Mouse (Mus musculus): Measurements from ENCODE around the gene Gm38394. TPM values are rescaled to one million over a fixed set of nuclear protein-coding genes. Genes with fewer than 3 reads are reported as not detected.

Gene Gm38394
- polyA plus RNA-seq, 1 experiment from 2014 or later, result 7.2 TPM

DNA sequence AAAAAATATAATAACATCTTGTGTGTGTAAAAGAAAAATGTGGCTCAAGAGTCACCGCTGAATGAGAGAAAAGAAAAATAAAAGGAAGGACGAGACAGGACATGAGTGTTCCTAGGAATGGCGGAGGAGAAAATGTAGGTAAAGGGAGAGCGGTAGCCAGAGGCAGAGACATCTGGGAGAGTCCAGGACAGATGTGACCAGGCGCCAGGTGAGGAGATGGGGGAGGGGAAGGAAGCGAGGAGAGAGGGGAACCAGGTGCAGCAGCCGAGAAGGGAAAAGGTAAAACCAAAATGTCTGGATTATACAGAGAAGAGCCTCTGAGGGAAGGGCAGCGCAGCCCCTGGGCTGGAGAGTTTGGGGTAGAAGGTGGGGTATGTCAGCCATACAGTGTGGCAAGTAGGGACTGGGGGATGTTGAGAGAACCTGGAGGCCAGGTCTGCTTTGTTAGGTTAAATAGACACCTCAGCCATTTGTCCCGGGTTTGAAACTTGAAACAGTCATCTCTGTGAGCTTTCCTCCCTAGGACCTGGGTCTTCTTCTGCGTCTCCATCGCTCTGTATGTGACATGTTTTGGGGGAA lies 32.5 kb upstream of the Gm38394 start:
- no peak overlapping the region for H3K4me3 ChIP-seq (ENCODE audit: low read depth, low read length)
- H3K4me2 ChIP-seq (ENCODE audit: low read depth, low read length, severe bottlenecking), result no peak overlapping the region
- no peak overlapping the region for H3K9ac ChIP-seq (ENCODE audit: low read length)
- H3K36me3 ChIP-seq (ENCODE audit: control insufficient read depth, insufficient read depth, low read length), result no peaks in the 10 kb centered on the region
- H3K27ac ChIP-seq (ENCODE audit: low read depth, low read length), result no peak overlapping the region
- H3K9me3 ChIP-seq (ENCODE audit: control insufficient read depth, low read length), result no peaks in the 10 kb centered on the region
- 65% methylated on average over 11 of the region's 11 CpGs for WGBS
- no peaks in the 10 kb centered on the region for H3K27me3 ChIP-seq (ENCODE audit: control insufficient read depth, insufficient read depth, low read length)
- ATAC-seq (replicated peaks; ENCODE audit: low FRiP score) (no peak), DNase-seq (ENCODE audit: low spot score) (no peak)
- peaks cover 2% of the 10 kb centered on the region; the same call in 1 of the 2 replicates for H3K4me1 ChIP-seq (replicated peaks; ENCODE audit: control insufficient read depth, insufficient read depth, low read length)

DNA sequence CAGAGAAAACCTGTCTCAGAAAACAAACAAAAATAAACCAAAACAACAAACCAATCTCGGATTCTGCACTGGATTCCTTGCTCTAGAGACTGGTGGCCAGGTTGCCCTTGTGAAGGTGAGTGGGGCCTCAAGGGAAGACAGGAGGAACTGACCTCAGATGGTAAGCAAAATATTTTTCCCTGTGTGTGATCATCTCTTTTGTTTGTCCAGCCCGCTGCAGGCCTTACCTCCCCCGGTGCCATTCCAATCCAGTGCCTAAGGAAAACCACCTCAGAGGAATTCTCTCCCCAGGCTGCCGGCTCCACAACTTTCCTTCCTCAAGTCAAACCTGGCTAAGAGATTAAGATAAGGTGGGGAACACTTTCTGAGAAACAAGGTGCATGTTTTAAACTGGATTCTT lies 31.1 kb upstream of the Gm38394 start:
- Histone ChIP-seq H3K9me3 (ENCODE audit: control insufficient read depth, low read length) (no peaks in the 10 kb centered on the region), H3K27me3 (ENCODE audit: control insufficient read depth, insufficient read depth, low read length) (no peaks in the 10 kb centered on the region), H3K36me3 (ENCODE audit: control insufficient read depth, insufficient read depth, low read length) (no peaks in the 10 kb centered on the region), H3K4me1 (replicated peaks; ENCODE audit: control insufficient read depth, insufficient read depth, low read length) (peaks cover 2% of the 10 kb centered on the region; the same call in 1 of the 2 replicates), H3K4me3 (ENCODE audit: low read depth, low read length) (no peak overlapping the region), H3K27ac (ENCODE audit: low read depth, low read length) (no peak overlapping the region), H3K4me2 (ENCODE audit: low read depth, low read length, severe bottlenecking) (no peak overlapping the region), H3K9ac (ENCODE audit: low read length) (no peak overlapping the region)
- DNase-seq (ENCODE audit: low spot score) (no peak), ATAC-seq (replicated peaks; ENCODE audit: low FRiP score) (no peak)
- WGBS, result 46% methylated on average over 4 of the region's 4 CpGs

DNA sequence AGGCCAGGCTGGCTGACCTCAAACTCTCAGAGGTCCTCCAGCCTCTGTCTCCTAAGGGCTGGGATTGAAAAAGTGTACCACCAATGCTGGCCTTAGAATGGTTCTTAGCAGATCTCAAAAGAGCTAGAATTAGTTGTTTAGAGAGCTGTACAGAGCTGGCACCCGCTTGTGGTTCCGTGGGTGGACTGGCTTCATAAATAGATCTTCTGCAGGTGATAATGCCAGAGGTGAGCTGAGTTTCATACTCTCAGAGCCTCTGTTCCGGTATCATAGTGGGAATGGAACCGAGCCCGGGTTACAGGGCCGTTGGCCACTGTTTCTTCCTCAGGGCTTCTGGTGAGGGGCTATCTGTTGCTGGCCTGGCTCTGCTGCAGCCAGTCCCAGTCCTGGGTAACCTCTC lies 29.9 kb upstream of the Gm38394 start:
- H3K27ac ChIP-seq (ENCODE audit: low read depth, low read length), result no peak overlapping the region
- no peak overlapping the region for H3K9ac ChIP-seq (ENCODE audit: low read length)
- no peaks in the 10 kb centered on the region for H3K36me3 ChIP-seq (ENCODE audit: control insufficient read depth, insufficient read depth, low read length)
- no peaks in the 10 kb centered on the region for H3K27me3 ChIP-seq (ENCODE audit: control insufficient read depth, insufficient read depth, low read length)
- WGBS, result 93% methylated on average over 6 of the region's 6 CpGs
- H3K4me2 ChIP-seq (ENCODE audit: low read depth, low read length, severe bottlenecking), result no peak overlapping the region
- H3K9me3 ChIP-seq (ENCODE audit: control insufficient read depth, low read length), result no peaks in the 10 kb centered on the region
- peaks cover 2% of the 10 kb centered on the region; the same call in 1 of the 2 replicates for H3K4me1 ChIP-seq (replicated peaks; ENCODE audit: control insufficient read depth, insufficient read depth, low read length)
- no peak overlapping the region for H3K4me3 ChIP-seq (ENCODE audit: low read depth, low read length)
- no peak for ATAC-seq (replicated peaks; ENCODE audit: low FRiP score)
- DNase-seq (ENCODE audit: low spot score), result no peak

DNA sequence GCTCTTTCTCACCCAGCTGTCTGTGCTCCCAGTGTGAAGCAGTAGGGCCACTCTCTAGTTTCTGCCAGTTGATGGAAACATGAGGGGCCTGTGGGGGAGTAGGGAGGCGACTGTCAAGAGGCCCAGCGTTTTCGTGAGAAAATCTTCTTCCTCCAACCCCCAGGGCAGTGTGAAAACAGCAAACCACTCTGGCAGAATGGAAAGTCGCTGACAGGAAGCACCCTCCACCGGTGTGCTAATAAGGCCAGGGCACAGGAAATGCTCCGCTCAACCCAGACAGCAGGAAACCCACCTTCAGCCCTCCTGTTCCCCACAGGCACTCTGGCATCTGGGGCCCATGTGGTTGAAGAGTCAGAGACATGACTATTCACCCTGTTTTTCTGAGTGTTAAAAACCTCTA lies 28.8 kb upstream of the Gm38394 start, which contains the start of gene Lax1:
TSS of gene Lax1 (minus strand) at position 212 of the 400 bp plus-strand sequence.
- H3K36me3 ChIP-seq (ENCODE audit: control insufficient read depth, insufficient read depth, low read length), result no peaks in the 10 kb centered on the region
- ATAC-seq (replicated peaks; ENCODE audit: low FRiP score) (no peak), DNase-seq (ENCODE audit: low spot score) (no peak)
- no peak within 1 kb of the TSS for H3K4me3 ChIP-seq (ENCODE audit: low read depth, low read length)
- H3K4me2 ChIP-seq (ENCODE audit: low read depth, low read length, severe bottlenecking), result no peak within 1 kb of the TSS
- H3K27ac ChIP-seq (ENCODE audit: low read depth, low read length), result no peak within 1 kb of the TSS
- H3K4me1 ChIP-seq (replicated peaks; ENCODE audit: control insufficient read depth, insufficient read depth, low read length), result no peaks in the 10 kb centered on the region
- no peaks in the 10 kb centered on the region for H3K27me3 ChIP-seq (ENCODE audit: control insufficient read depth, insufficient read depth, low read length)
- 46% methylated on average over 6 of the region's 6 CpGs for WGBS
- H3K9me3 ChIP-seq (ENCODE audit: control insufficient read depth, low read length), result no peaks in the 10 kb centered on the region
- H3K9ac ChIP-seq (ENCODE audit: low read length), result no peak within 1 kb of the TSS

DNA sequence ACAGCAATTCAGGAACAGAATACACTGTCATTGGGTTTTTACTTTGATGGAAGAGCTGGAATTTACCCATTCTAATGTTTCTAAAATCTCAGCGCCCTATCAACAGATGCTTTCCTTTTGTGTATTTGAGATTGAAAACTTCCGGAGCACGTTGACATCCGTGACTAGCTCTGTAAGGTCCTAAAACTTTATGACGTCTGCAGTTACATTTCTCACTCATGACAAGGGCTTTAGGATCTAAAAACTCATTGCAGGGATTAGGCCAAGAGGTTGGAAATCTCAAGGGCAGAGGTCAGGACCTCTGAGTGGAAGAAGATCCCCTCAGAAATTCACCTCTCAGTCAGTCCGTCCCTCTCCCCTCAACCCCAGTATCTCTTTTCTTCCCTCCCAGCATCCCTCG lies 27.2 kb upstream of the Gm38394 start:
- H3K4me2 ChIP-seq (ENCODE audit: low read depth, low read length, severe bottlenecking), result no peak overlapping the region
- H3K4me1 ChIP-seq (replicated peaks; ENCODE audit: control insufficient read depth, insufficient read depth, low read length), result no peaks in the 10 kb centered on the region
- WGBS, result 73% methylated on average over 7 of the region's 7 CpGs
- H3K9ac ChIP-seq (ENCODE audit: low read length), result no peak overlapping the region
- no peak overlapping the region for H3K27ac ChIP-seq (ENCODE audit: low read depth, low read length)
- no peak overlapping the region for H3K4me3 ChIP-seq (ENCODE audit: low read depth, low read length)
- no peaks in the 10 kb centered on the region for H3K9me3 ChIP-seq (ENCODE audit: control insufficient read depth, low read length)
- H3K36me3 ChIP-seq (ENCODE audit: control insufficient read depth, insufficient read depth, low read length), result no peaks in the 10 kb centered on the region
- ATAC-seq (replicated peaks; ENCODE audit: low FRiP score) (no peak), DNase-seq (ENCODE audit: low spot score) (no peak)
- no peaks in the 10 kb centered on the region for H3K27me3 ChIP-seq (ENCODE audit: control insufficient read depth, insufficient read depth, low read length)

DNA sequence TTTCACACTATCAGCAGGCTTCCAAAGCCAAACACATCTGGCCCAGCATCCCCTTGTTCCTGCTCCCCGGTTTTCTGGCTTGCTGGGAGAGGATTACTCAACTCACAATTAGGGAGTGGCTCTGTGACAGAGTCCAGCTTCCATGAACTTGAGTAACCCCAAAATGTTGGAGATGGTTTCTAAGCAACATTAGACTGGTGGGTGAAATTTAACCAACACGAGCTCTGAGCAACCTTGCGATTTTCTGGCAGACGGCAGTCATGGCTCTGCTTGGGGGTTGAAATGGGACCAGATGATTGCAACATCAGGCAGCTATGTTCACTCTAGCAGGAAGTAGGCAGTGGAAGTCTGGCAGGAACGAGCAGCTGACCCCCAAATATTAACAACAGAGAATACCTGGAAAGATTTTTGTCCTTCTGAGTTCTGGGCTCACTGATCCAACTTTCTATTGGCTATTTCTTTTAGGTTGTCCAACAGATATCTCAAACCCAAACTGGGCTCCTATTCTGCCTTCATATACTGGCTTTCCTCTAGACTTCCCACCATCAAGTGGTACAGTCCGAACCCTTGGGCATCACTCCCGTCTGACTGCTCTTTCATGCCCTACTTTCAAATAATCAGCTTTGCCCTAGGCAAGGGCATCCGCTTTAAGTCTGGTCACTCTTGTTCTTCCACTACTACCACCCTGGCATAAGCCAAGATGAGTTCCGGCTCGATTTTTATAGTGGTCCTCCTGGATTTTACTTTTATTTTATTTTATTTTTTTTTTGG lies 24.8 kb upstream of the Gm38394 start:
- Histone ChIP-seq H3K27ac (ENCODE audit: low read depth, low read length) (no peak overlapping the region), H3K27me3 (ENCODE audit: control insufficient read depth, insufficient read depth, low read length) (no peaks in the 10 kb centered on the region), H3K4me1 (replicated peaks; ENCODE audit: control insufficient read depth, insufficient read depth, low read length) (no peaks in the 10 kb centered on the region), H3K9ac (ENCODE audit: low read length) (no peak overlapping the region), H3K36me3 (ENCODE audit: control insufficient read depth, insufficient read depth, low read length) (no peaks in the 10 kb centered on the region), H3K4me3 (ENCODE audit: low read depth, low read length) (no peak overlapping the region), H3K9me3 (ENCODE audit: control insufficient read depth, low read length) (no peaks in the 10 kb centered on the region), H3K4me2 (ENCODE audit: low read depth, low read length, severe bottlenecking) (no peak overlapping the region)
- peak; percentile 35 for DNase-seq (ENCODE audit: low spot score)
- no peak for ATAC-seq (replicated peaks; ENCODE audit: low FRiP score)
- 88% methylated on average over 10 of the region's 10 CpGs for WGBS

DNA sequence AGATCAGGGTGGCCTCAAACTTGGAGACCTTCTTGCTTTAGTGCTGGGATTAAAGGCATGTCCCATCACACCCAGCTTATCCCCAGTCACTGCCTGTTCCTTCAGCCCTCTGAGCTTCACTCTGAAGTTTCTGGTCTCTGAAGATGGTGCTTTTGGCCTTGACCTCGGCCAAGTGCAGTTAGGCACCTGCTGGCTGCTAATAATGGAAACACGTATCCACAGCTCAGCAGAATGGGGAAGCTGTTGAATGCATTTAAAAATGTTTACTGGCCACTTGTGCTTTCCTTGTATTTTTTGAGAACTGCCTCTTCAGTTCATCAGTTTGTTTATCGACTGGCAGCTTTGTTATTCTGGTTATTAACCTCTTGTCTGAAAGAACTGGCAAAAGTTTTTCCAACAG lies 10.7 kb upstream of the Gm38394 start:
- H3K9ac ChIP-seq (ENCODE audit: low read length), result no peak overlapping the region
- no peaks in the 10 kb centered on the region for H3K27me3 ChIP-seq (ENCODE audit: control insufficient read depth, insufficient read depth, low read length)
- 78% methylated on average over 3 of the region's 3 CpGs for WGBS
- DNase-seq (ENCODE audit: low spot score) (no peak), ATAC-seq (replicated peaks; ENCODE audit: low FRiP score) (no peak)
- no peaks in the 10 kb centered on the region for H3K36me3 ChIP-seq (ENCODE audit: control insufficient read depth, insufficient read depth, low read length)
- H3K4me1 ChIP-seq (replicated peaks; ENCODE audit: control insufficient read depth, insufficient read depth, low read length), result no peaks in the 10 kb centered on the region
- H3K9me3 ChIP-seq (ENCODE audit: control insufficient read depth, low read length), result no peaks in the 10 kb centered on the region
- no peak overlapping the region for H3K27ac ChIP-seq (ENCODE audit: low read depth, low read length)
- no peak overlapping the region for H3K4me2 ChIP-seq (ENCODE audit: low read depth, low read length, severe bottlenecking)
- H3K4me3 ChIP-seq (ENCODE audit: low read depth, low read length), result no peak overlapping the region

DNA sequence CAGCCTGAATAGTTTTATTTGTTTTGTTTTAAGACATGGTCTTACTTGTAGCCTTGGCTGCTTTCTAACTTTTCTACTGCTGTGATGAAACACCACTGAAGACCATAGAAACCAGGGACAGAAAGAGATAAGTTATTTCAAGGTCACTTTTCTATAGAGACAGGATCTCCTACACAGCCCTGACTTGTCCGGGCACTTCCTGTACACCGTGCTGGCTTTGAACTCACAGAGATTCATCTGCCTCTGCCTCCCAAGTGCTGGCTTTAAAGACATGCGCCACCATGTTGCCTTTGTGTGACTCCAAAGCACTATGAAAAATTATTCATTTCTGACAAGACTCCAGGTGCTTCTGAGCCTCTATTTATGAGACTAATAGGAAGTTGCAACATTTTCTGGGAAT lies 10.1 kb upstream of the Gm38394 start:
- 94% methylated on average over 3 of the region's 3 CpGs for WGBS
- Histone ChIP-seq H3K36me3 (ENCODE audit: control insufficient read depth, insufficient read depth, low read length) (no peaks in the 10 kb centered on the region), H3K9ac (ENCODE audit: low read length) (no peak overlapping the region), H3K4me2 (ENCODE audit: low read depth, low read length, severe bottlenecking) (no peak overlapping the region), H3K9me3 (ENCODE audit: control insufficient read depth, low read length) (no peaks in the 10 kb centered on the region), H3K4me1 (replicated peaks; ENCODE audit: control insufficient read depth, insufficient read depth, low read length) (no peaks in the 10 kb centered on the region), H3K27me3 (ENCODE audit: control insufficient read depth, insufficient read depth, low read length) (no peaks in the 10 kb centered on the region), H3K4me3 (ENCODE audit: low read depth, low read length) (no peak overlapping the region), H3K27ac (ENCODE audit: low read depth, low read length) (no peak overlapping the region)
- DNase-seq (ENCODE audit: low spot score) (no peak), ATAC-seq (replicated peaks; ENCODE audit: low FRiP score) (no peak)

DNA sequence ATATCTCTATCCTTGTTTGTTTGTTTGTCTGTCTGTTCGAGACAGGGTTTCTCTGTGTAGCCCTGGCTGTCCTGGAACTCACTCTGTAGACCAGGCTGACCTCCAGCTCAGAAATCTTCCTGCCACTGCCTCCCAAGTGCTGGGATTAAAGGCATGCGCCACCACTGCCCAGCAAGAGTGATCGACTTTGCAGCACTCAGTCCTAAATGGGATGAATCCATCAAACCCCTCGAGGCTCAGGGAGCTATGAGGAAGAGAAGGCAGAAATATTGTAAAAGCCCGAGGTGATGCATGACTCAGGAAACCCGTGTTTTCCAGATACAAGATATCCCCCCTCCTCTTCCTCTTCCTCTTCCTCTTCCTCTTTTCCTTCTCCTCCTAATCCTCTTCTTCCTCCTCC lies 9.7 kb upstream of the Gm38394 start:
- Histone ChIP-seq H3K4me2 (ENCODE audit: low read depth, low read length, severe bottlenecking) (no peak overlapping the region), H3K9me3 (ENCODE audit: control insufficient read depth, low read length) (no peaks in the 10 kb centered on the region), H3K27ac (ENCODE audit: low read depth, low read length) (no peak overlapping the region), H3K9ac (ENCODE audit: low read length) (no peak overlapping the region), H3K27me3 (ENCODE audit: control insufficient read depth, insufficient read depth, low read length) (no peaks in the 10 kb centered on the region), H3K4me1 (replicated peaks; ENCODE audit: control insufficient read depth, insufficient read depth, low read length) (no peaks in the 10 kb centered on the region), H3K4me3 (ENCODE audit: low read depth, low read length) (no peak overlapping the region), H3K36me3 (ENCODE audit: control insufficient read depth, insufficient read depth, low read length) (no peaks in the 10 kb centered on the region)
- no peak for DNase-seq (ENCODE audit: low spot score)
- ATAC-seq (replicated peaks; ENCODE audit: low FRiP score), result no peak
- WGBS, result 86% methylated on average over 6 of the region's 6 CpGs

All from forebrain, embryonic 11.5 days (tissue).